Mouse (Mus musculus) heart, adult 9 months (tissue): ENCODE data around the gene Vav3.

Source experiments
- DNase-seq, 2 experiments: peaks; one replicate each; pipeline ENCODE4 v3.0.0; 2022; ENCODE audit warnings: low spot score in 2 of 2

Vav3 gene

GRCm38 (mm10) chr3:109340274-109341070 lies at the start of gene Vav3:
Gene Vav3, plus strand, starts transcription at chr3:109340653.
- DNase-seq: peak; percentile 65 to 70

- no peak for DNase-seq
These were observed 41.6 kb upstream of the Vav3 start for GRCm38 (mm10) chr3:109298857-109299256.

GRCm38 (mm10) chr3:109299303-109300074 lies 41.0 kb upstream of the Vav3 start:
- no peak for DNase-seq

GRCm38 (mm10) chr3:109302059-109302458 lies 38.4 kb upstream of the Vav3 start:
- DNase-seq: no peak

- peak; percentile 13 to 36 for DNase-seq
These were observed 33.0 kb upstream of the Vav3 start for GRCm38 (mm10) chr3:109307406-109307805.

GRCm38 (mm10) chr3:109308468-109308867 lies 32.0 kb upstream of the Vav3 start:
- peak; percentile 9 to 21 for DNase-seq

GRCm38 (mm10) chr3:109309317-109310265 lies 30.9 kb upstream of the Vav3 start:
- DNase-seq: peak; percentile 76 to 84

- no peak for DNase-seq
These were observed 29.2 kb upstream of the Vav3 start for GRCm38 (mm10) chr3:109311172-109311824.

- DNase-seq: no peak
These were observed 28.6 kb upstream of the Vav3 start for GRCm38 (mm10) chr3:109311875-109312274.

GRCm38 (mm10) chr3:109313501-109313900 lies 27.0 kb upstream of the Vav3 start:
- DNase-seq: peak in 1 of 2 experiments; percentile 11

- no peak for DNase-seq
These were observed 18.2 kb upstream of the Vav3 start for GRCm38 (mm10) chr3:109322225-109322624.

- DNase-seq: no peak
These were observed 16.8 kb upstream of the Vav3 start for GRCm38 (mm10) chr3:109323447-109324300.

GRCm38 (mm10) chr3:109327128-109327527 lies 13.3 kb upstream of the Vav3 start:
- no peak for DNase-seq

- no peak for DNase-seq
These were observed 7.7 kb upstream of the Vav3 start for GRCm38 (mm10) chr3:109332755-109333154.

GRCm38 (mm10) chr3:109335470-109335869 lies 5.0 kb upstream of the Vav3 start:
- DNase-seq: no peak

- DNase-seq: peak in 1 of 2 experiments; percentile 10
These were observed 1.2 kb upstream of the Vav3 start for GRCm38 (mm10) chr3:109339290-109339689.

GRCm38 (mm10) chr3:109339941-109340273 lies 546 bp upstream of the Vav3 start:
- DNase-seq: peak; percentile 66

- DNase-seq: no peak
These were observed 623 bp downstream of the Vav3 start for GRCm38 (mm10) chr3:109341071-109341480.

GRCm38 (mm10) chr3:109341631-109342030 lies 1.2 kb downstream of the Vav3 start:
- peak; percentile 52 to 56 for DNase-seq

GRCm38 (mm10) chr3:109351956-109352684 lies 11.7 kb downstream of the Vav3 start:
- DNase-seq: peak; percentile 24 to 43
